Mouse (Mus musculus) lung, postnatal 0 days (tissue): ENCODE data around the gene Rap1gap2. TPM values are rescaled to one million over a fixed set of nuclear protein-coding genes. Genes with fewer than 3 reads are reported as not detected.

Experiments used
- ATAC-seq: fragments of 200-750 bp; cut with Nextera tagmentation; 2 replicates; pipeline ENCODE4 v1.8.0; 2017; ENCODE audit warnings: moderate library complexity
- DNase-seq: peaks from one replicate; pipeline ENCODE4 v3.0.0-alpha.2; 2016; ENCODE audit warnings: low spot score
- H3K27ac ChIP-seq: fragments of 300-500 bp; sonication (generic); 2 replicates; pipeline ENCODE4 v1.5.1; 2014; ENCODE audit warnings: antibody characterized with exemption, mild to moderate bottlenecking, low read length, mixed read lengths
- H3K27me3 ChIP-seq: fragments of 300-500 bp; sonication (generic); replicated peaks from 2 replicates; pipeline ENCODE4 v1.6.1; 2014; ENCODE audit warnings: low read length, mixed read lengths; ENCODE audit not compliant: insufficient read depth
- H3K36me3 ChIP-seq: fragments of 300-500 bp; sonication (generic); 2 replicates; pipeline ENCODE4 v1.6.1; 2014; ENCODE audit warnings: low read length, mixed read lengths; ENCODE audit not compliant: insufficient read depth
- H3K4me1 ChIP-seq: fragments of 300-500 bp; sonication (generic); 2 replicates; pipeline ENCODE4 v1.6.1; 2014; ENCODE audit warnings: antibody characterized with exemption, low read depth, low read length, mixed read lengths; ENCODE audit not compliant: insufficient read depth
- H3K4me2 ChIP-seq: fragments of 300-500 bp; sonication (generic); replicated peaks from 2 replicates; pipeline ENCODE4 v1.6.1; 2014; ENCODE audit warnings: low read depth, mild to moderate bottlenecking, low read length, moderate library complexity, mixed read lengths
- H3K4me3 ChIP-seq: fragments of 300-500 bp; sonication (generic); 2 replicates; pipeline ENCODE4 v1.5.1; 2014; ENCODE audit warnings: low read depth, low read length
- H3K9ac ChIP-seq: fragments of 300-500 bp; sonication (generic); replicated peaks from 2 replicates; pipeline ENCODE4 v1.6.1; 2014; ENCODE audit warnings: low read depth, mild to moderate bottlenecking
- H3K9me3 ChIP-seq: fragments of 300-500 bp; sonication (generic); 2 replicates; pipeline ENCODE4 v1.6.1; 2016; ENCODE audit warnings: low read length, mixed read lengths
- CTCF ChIP-seq: IDR thresholded peaks from 2 replicates; pipeline ENCODE4 v1.5.1; 2016; ENCODE audit warnings: antibody characterized with exemption, mild to moderate bottlenecking
- EP300 ChIP-seq: IDR thresholded peaks from 2 replicates; pipeline ENCODE4 v1.6.1; 2016; ENCODE audit warnings: antibody characterized with exemption, mild to moderate bottlenecking, control low read depth
- WGBS: fragments of 180-500 bp; shearing (Covaris S2); extraction: QIAGEN DNeasy Blood & Tissue Kit; methylation state at CpG from one replicate; pipeline ENCODE4 v1.1.7; 2014; 5-methylcytosine and 5-hydroxymethylcytosine counted together
- polyA plus RNA-seq: library from polyadenylated mRNA; unstranded; fragments of >200 nt; fragmentation: Nextera tagmentation; extraction: Ambion mirVana; gene quantifications from 2 replicates; pipeline ENCODE4 v1.2.1, GENCODE M21; 2015

The Rap1gap2 gene
- polyA plus RNA-seq, 1 experiment from 2014 or later, result 1.1 TPM

- Histone ChIP-seq H3K9ac (no peak overlapping the region), H3K27ac (no peak overlapping the region), H3K27me3 (no peaks in the 10 kb centered on the region), H3K4me3 (no peak overlapping the region), H3K9me3 (no peaks in the 10 kb centered on the region), H3K36me3 (no peaks in the 10 kb centered on the region), H3K4me2 (no peak overlapping the region), H3K4me1 (no peaks in the 10 kb centered on the region)
- WGBS, result 84% methylated on average over 4 of the region's 4 CpGs
- ATAC-seq (no peak), DNase-seq (no peak)
- no peak for TF ChIP-seq CTCF
- TF ChIP-seq EP300, result no peak
Observed at GRCm38 (mm10) chr11:74433000-74433399, 177.7 kb downstream of the Rap1gap2 start.

GRCm38 (mm10) chr11:74429798-74430529 lies 180.8 kb downstream of the Rap1gap2 start:
- no peak overlapping the region for H3K4me3 ChIP-seq
- 58% methylated on average over 11 of the region's 11 CpGs for WGBS
- ATAC-seq, result no peak
- no peaks in the 10 kb centered on the region for H3K4me1 ChIP-seq
- no peaks in the 10 kb centered on the region for H3K27me3 ChIP-seq
- H3K9ac ChIP-seq, result no peak overlapping the region
- no peak overlapping the region for H3K4me2 ChIP-seq
- H3K9me3 ChIP-seq, result no peaks in the 10 kb centered on the region
- H3K36me3 ChIP-seq, result no peaks in the 10 kb centered on the region
- no peak for DNase-seq
- H3K27ac ChIP-seq, result no peak overlapping the region
- TF ChIP-seq EP300, result no peak
- no peak for TF ChIP-seq CTCF

GRCm38 (mm10) chr11:74426306-74426705 lies 184.4 kb downstream of the Rap1gap2 start:
- H3K4me3 ChIP-seq, result no peak overlapping the region
- no peak overlapping the region for H3K9ac ChIP-seq
- H3K27me3 ChIP-seq, result no peaks in the 10 kb centered on the region
- no peak overlapping the region for H3K27ac ChIP-seq
- ATAC-seq (no peak), DNase-seq (no peak)
- 75% methylated on average over 5 of the region's 5 CpGs for WGBS
- H3K4me2 ChIP-seq, result no peak overlapping the region
- H3K9me3 ChIP-seq, result no peaks in the 10 kb centered on the region
- no peaks in the 10 kb centered on the region for H3K36me3 ChIP-seq
- TF ChIP-seq EP300 (no peak), CTCF (no peak)
- H3K4me1 ChIP-seq, result no peaks in the 10 kb centered on the region

GRCm38 (mm10) chr11:74422019-74422418 lies 188.7 kb downstream of the Rap1gap2 start:
- H3K4me1 ChIP-seq, result no peaks in the 10 kb centered on the region
- no peak overlapping the region for H3K9ac ChIP-seq
- no peaks in the 10 kb centered on the region for H3K9me3 ChIP-seq
- H3K27ac ChIP-seq, result no peak overlapping the region
- no peak overlapping the region for H3K4me3 ChIP-seq
- WGBS, result 89% methylated on average over 6 of the region's 6 CpGs
- TF ChIP-seq EP300, result no peak
- no peak for TF ChIP-seq CTCF
- ATAC-seq (no peak), DNase-seq (no peak)
- no peak overlapping the region for H3K4me2 ChIP-seq
- H3K27me3 ChIP-seq, result no peaks in the 10 kb centered on the region
- H3K36me3 ChIP-seq, result no peaks in the 10 kb centered on the region

GRCm38 (mm10) chr11:74421151-74421550 lies 189.6 kb downstream of the Rap1gap2 start:
- DNase-seq, result no peak
- ATAC-seq, result no peak
- Histone ChIP-seq H3K27me3 (no peaks in the 10 kb centered on the region), H3K36me3 (no peaks in the 10 kb centered on the region), H3K9me3 (no peaks in the 10 kb centered on the region), H3K27ac (no peak overlapping the region), H3K4me3 (no peak overlapping the region), H3K4me2 (no peak overlapping the region), H3K4me1 (no peaks in the 10 kb centered on the region), H3K9ac (no peak overlapping the region)
- 74% methylated on average over 4 of the region's 4 CpGs for WGBS
- TF ChIP-seq EP300 (no peak), CTCF (no peak)

GRCm38 (mm10) chr11:74419601-74420000 lies 191.1 kb downstream of the Rap1gap2 start:
- WGBS, result 71% methylated on average over 4 of the region's 4 CpGs
- DNase-seq (no peak), ATAC-seq (no peak)
- no peaks in the 10 kb centered on the region for H3K4me1 ChIP-seq
- no peak overlapping the region for H3K4me3 ChIP-seq
- H3K9ac ChIP-seq, result no peak overlapping the region
- no peaks in the 10 kb centered on the region for H3K27me3 ChIP-seq
- H3K36me3 ChIP-seq, result no peaks in the 10 kb centered on the region
- H3K9me3 ChIP-seq, result no peaks in the 10 kb centered on the region
- TF ChIP-seq CTCF, result no peak
- no peak for TF ChIP-seq EP300
- H3K27ac ChIP-seq, result no peak overlapping the region
- no peak overlapping the region for H3K4me2 ChIP-seq

GRCm38 (mm10) chr11:74415736-74416135 lies 195.0 kb downstream of the Rap1gap2 start:
- TF ChIP-seq CTCF (no peak), EP300 (no peak)
- Histone ChIP-seq H3K27ac (no peak overlapping the region), H3K4me1 (no peaks in the 10 kb centered on the region), H3K9me3 (no peaks in the 10 kb centered on the region), H3K27me3 (no peaks in the 10 kb centered on the region), H3K4me2 (no peak overlapping the region), H3K36me3 (no peaks in the 10 kb centered on the region), H3K9ac (no peak overlapping the region), H3K4me3 (no peak overlapping the region)
- WGBS, result 73% methylated on average over 12 of the region's 12 CpGs
- DNase-seq (no peak), ATAC-seq (no peak)
